Mouse (Mus musculus) stomach, embryonic 16.5 days (tissue): ENCODE results near the gene Nudt6. TPM values are rescaled to one million over a fixed set of nuclear protein-coding genes. Genes with fewer than 3 reads are reported as not detected.

Source experiments
- polyA plus RNA-seq: library from polyadenylated mRNA; unstranded; fragments of >200 nt; fragmentation: Nextera tagmentation; extraction: Ambion mirVana; gene quantifications from 2 replicates; pipeline ENCODE4 v1.2.1, GENCODE M21; 2015

The Nudt6 gene
- polyA plus RNA-seq, 1 experiment from 2014 or later = 6.0 TPM

Other genes with a start within 250 kb of the Nudt6 start
- not detected in 2 replicates for gene Il21, start 187.6 kb downstream of the Nudt6 start, polyA plus RNA-seq
- gene Bbs12, start 107.7 kb downstream of the Nudt6 start, polyA plus RNA-seq = 5.6 and 6.5 TPM in 2 replicates
- 2.5 and 3.0 TPM in 2 replicates for gene Cetn4, start 107.5 kb downstream of the Nudt6 start, polyA plus RNA-seq
- gene Fgf2, start 71.9 kb downstream of the Nudt6 start, polyA plus RNA-seq = 2.0 and 2.3 TPM in 2 replicates
- gene Spata5, start 315 bp downstream of the Nudt6 start, polyA plus RNA-seq = 28.0 and 33.2 TPM in 2 replicates
- 12.8 and 13.5 TPM in 2 replicates for gene Spry1, start 219.7 kb upstream of the Nudt6 start, polyA plus RNA-seq